Mouse (Mus musculus) heart, embryonic 14.5 days (tissue): ENCODE measurements around the gene Dkkl1. TPM values are rescaled to one million over a fixed set of nuclear protein-coding genes. Genes with fewer than 3 reads are reported as not detected.

Source experiments
- ATAC-seq: fragments of 200-750 bp; cut with Nextera tagmentation; 2 replicates; pipeline ENCODE4 v1.8.0; 2017; ENCODE audit warnings: low read depth, moderate TSS enrichment; ENCODE audit not compliant: insufficient number of reproducible peaks, insufficient read depth, low FRiP score
- H3K27ac ChIP-seq, 2 experiments: fragments of 200-500 bp in 1 of 2; fragments of 300-500 bp in 1 of 2; sonication (generic) in 1 of 2; replicated peaks in 1 of 2; 2 replicates each; pipeline ENCODE4 v1.5.1; 2012 to 2014; ENCODE audit warnings: low read depth in 2 of 2, low read length in 2 of 2, control low read depth in 1 of 2, mild to moderate bottlenecking in 1 of 2, mixed read lengths in 1 of 2; ENCODE audit not compliant: control insufficient read depth in 1 of 2, insufficient read depth in 1 of 2
- H3K27me3 ChIP-seq: fragments of 300-500 bp; sonication (generic); 2 replicates; pipeline ENCODE4 v1.6.1; 2014; ENCODE audit warnings: mild to moderate bottlenecking, low read length, control low read depth; ENCODE audit not compliant: control insufficient read depth, insufficient read depth
- H3K36me3 ChIP-seq: fragments of 300-500 bp; sonication (generic); 2 replicates; pipeline ENCODE4 v1.6.1; 2014; ENCODE audit warnings: mild to moderate bottlenecking, control low read depth, low read length, mixed read lengths; ENCODE audit not compliant: control insufficient read depth, insufficient read depth
- H3K4me1 ChIP-seq, 2 experiments: fragments of 200-500 bp in 1 of 2; fragments of 300-500 bp in 1 of 2; sonication (generic) in 1 of 2; 2 replicates each; pipeline ENCODE4 v1.6.1; 2012 to 2014; ENCODE audit warnings: low read length in 2 of 2, control low read depth in 1 of 2, mixed read lengths in 1 of 2; ENCODE audit not compliant: control insufficient read depth in 2 of 2, insufficient read depth in 2 of 2
- H3K4me2 ChIP-seq: fragments of 300-500 bp; sonication (generic); 2 replicates; pipeline ENCODE4 v1.6.1; 2014; ENCODE audit warnings: mild to moderate bottlenecking, low read length
- H3K4me3 ChIP-seq, 2 experiments: fragments of 200-500 bp in 1 of 2; fragments of 300-500 bp in 1 of 2; sonication (generic) in 1 of 2; 2 replicates each; pipeline ENCODE4 v1.5.1; 2012 to 2014; ENCODE audit warnings: low read length in 2 of 2, mild to moderate bottlenecking in 2 of 2, control low read depth in 1 of 2, low read depth in 1 of 2, moderate library complexity in 1 of 2; ENCODE audit not compliant: control insufficient read depth in 1 of 2, insufficient read depth in 1 of 2
- H3K9ac ChIP-seq: fragments of 300-500 bp; sonication (generic); 2 replicates; pipeline ENCODE4 v1.6.1; 2014; ENCODE audit warnings: mild to moderate bottlenecking, low read length
- H3K9me3 ChIP-seq: fragments of 300-500 bp; sonication (generic); 2 replicates; pipeline ENCODE4 v1.6.1; 2016; ENCODE audit warnings: low read length, control low read depth; ENCODE audit not compliant: control insufficient read depth
- WGBS: fragments of 180-500 bp; shearing (Covaris S2); extraction: QIAGEN DNeasy Blood & Tissue Kit; methylation state at CpG from one replicate; pipeline ENCODE4 v1.1.7; 2014; 5-methylcytosine and 5-hydroxymethylcytosine counted together
- polyA plus RNA-seq: library from polyadenylated mRNA; unstranded; fragments of >200 nt; fragmentation: Nextera tagmentation; extraction: Ambion mirVana; gene quantifications from 2 replicates; pipeline ENCODE4 v1.2.1, GENCODE M21; 2014

Gene Dkkl1
- polyA plus RNA-seq, 1 experiment from 2014 or later, result 1.7 TPM

GRCm38 (mm10) chr7:45228548-45228947 is 16.6 kb upstream of the Dkkl1 start:
- H3K27me3 ChIP-seq, result no peaks in the 10 kb centered on the region
- no peak overlapping the region for H3K4me2 ChIP-seq
- H3K9me3 ChIP-seq, result no peaks in the 10 kb centered on the region
- peaks cover 95% of the 10 kb centered on the region for H3K36me3 ChIP-seq
- H3K9ac ChIP-seq, result no peak overlapping the region
- no peak overlapping the region for H3K27ac ChIP-seq
- H3K4me1 ChIP-seq, result peaks cover 5 to 12% of the 10 kb centered on the region in 2 experiments; a peak in 3 of 4 replicates
- H3K4me3 ChIP-seq, result no peak overlapping the region
- ATAC-seq, result no peak
- WGBS, result 89% methylated on average over 18 of the region's 18 CpGs

- Histone ChIP-seq H3K9ac (no peak overlapping the region), H3K36me3 (peaks cover 97% of the 10 kb centered on the region), H3K4me2 (no peak overlapping the region), H3K27ac (no peak overlapping the region), H3K4me3 (no peak overlapping the region), H3K9me3 (no peaks in the 10 kb centered on the region), H3K27me3 (no peaks in the 10 kb centered on the region), H3K4me1 (no peaks in the 10 kb centered on the region)
- 96% methylated on average over 5 of the region's 5 CpGs for WGBS
- no peak for ATAC-seq
Measured at GRCm38 (mm10) chr7:45226421-45226820, 14.5 kb upstream of the Dkkl1 start.

- Histone ChIP-seq H3K27ac (no peak overlapping the region), H3K4me1 (no peaks in the 10 kb centered on the region), H3K9ac (no peak overlapping the region), H3K4me3 (no peak overlapping the region), H3K4me2 (no peak overlapping the region), H3K36me3 (peaks cover 99% of the 10 kb centered on the region), H3K9me3 (no peaks in the 10 kb centered on the region), H3K27me3 (no peaks in the 10 kb centered on the region)
- ATAC-seq, result no peak
- WGBS, result 91% methylated on average over 7 of the region's 7 CpGs
Measured at GRCm38 (mm10) chr7:45224826-45225225, 12.9 kb upstream of the Dkkl1 start.

GRCm38 (mm10) chr7:45221680-45222079 is 9.7 kb upstream of the Dkkl1 start:
- Histone ChIP-seq H3K4me1 (peaks cover 14 to 16% of the 10 kb centered on the region in 2 experiments), H3K9me3 (no peaks in the 10 kb centered on the region), H3K9ac (no peak overlapping the region), H3K27ac (no peak overlapping the region), H3K27me3 (no peaks in the 10 kb centered on the region), H3K4me2 (no peak overlapping the region), H3K4me3 (no peak overlapping the region), H3K36me3 (peaks cover 96% of the 10 kb centered on the region)
- 78% methylated on average over 2 of the region's 2 CpGs for WGBS
- ATAC-seq, result no peak

- Histone ChIP-seq H3K27ac (peak overlapping the region; percentile 94 to 96), H3K9ac (peak overlapping the region; percentile 98), H3K36me3 (peaks cover 45% of the 10 kb centered on the region), H3K9me3 (no peaks in the 10 kb centered on the region), H3K4me3 (peak overlapping the region; percentile 78 to 98), H3K4me2 (peak overlapping the region; percentile 77), H3K4me1 (peaks cover 21 to 24% of the 10 kb centered on the region in 2 experiments), H3K27me3 (peaks cover 8% of the 10 kb centered on the region)
- 1% methylated on average over 13 of the region's 13 CpGs for WGBS
- peak; percentile 83; the same call in 1 of the 2 replicates for ATAC-seq
Measured at GRCm38 (mm10) chr7:45216442-45217183, 4.7 kb upstream of the Dkkl1 start.

GRCm38 (mm10) chr7:45215673-45216441 is 3.9 kb upstream of the Dkkl1 start, which contains the start of gene Tead2:
Gene Tead2 (plus strand): TSS chr7:45215753.
- Histone ChIP-seq H3K36me3 (peaks cover 37% of the 10 kb centered on the region), H3K9ac (peak within 1 kb of the TSS; percentile 98), H3K27ac (peak within 1 kb of the TSS; percentile 94 to 96), H3K4me3 (peak within 1 kb of the TSS; percentile 78 to 98), H3K9me3 (no peaks in the 10 kb centered on the region), H3K27me3 (peaks cover 13% of the 10 kb centered on the region), H3K4me2 (peak within 1 kb of the TSS; percentile 77), H3K4me1 (peaks cover 21 to 24% of the 10 kb centered on the region in 2 experiments)
- ATAC-seq, result peak; percentile 58; the same call in 1 of the 2 replicates
- under 1% methylated on average over 54 of the region's 55 CpGs for WGBS

- no peak overlapping the region for H3K27ac ChIP-seq
- no peak overlapping the region for H3K4me2 ChIP-seq
- H3K36me3 ChIP-seq, result peaks cover 16% of the 10 kb centered on the region
- peaks cover 22% of the 10 kb centered on the region for H3K27me3 ChIP-seq
- ATAC-seq, result no peak
- H3K4me3 ChIP-seq, result no peak overlapping the region
- peaks cover 18 to 21% of the 10 kb centered on the region in 2 experiments for H3K4me1 ChIP-seq
- H3K9ac ChIP-seq, result no peak overlapping the region
- WGBS, result 64% methylated on average over 5 of the region's 5 CpGs
- no peaks in the 10 kb centered on the region for H3K9me3 ChIP-seq
Measured at GRCm38 (mm10) chr7:45213708-45214107, 1.8 kb upstream of the Dkkl1 start.
